Mouse (Mus musculus): ENCODE measurements around the gene Rbm34. TPM values are rescaled to one million over a fixed set of nuclear protein-coding genes. Genes with fewer than 3 reads are reported as not detected.

Gene Rbm34
- total RNA-seq, 2 experiments from 2014 or later = 3.1 to 3.4 TPM

GRCm38 (mm10) chr8:126901049-126901448 lies 69.8 kb downstream of the Rbm34 start:
- intact Hi-C loops (cut with DNase I) = no loop called here
- no peak for DNase-seq

Other genes starting within 250 kb of the Rbm34 start
- 10 to 100 TPM; 81.7 to 91.3 TPM for gene Tomm20, start 25.2 kb downstream of the Rbm34 start, total RNA-seq (2021)
- gene Pard3, start 92.8 kb upstream of the Rbm34 start, total RNA-seq (2021) = 10 to 100 TPM; 30.9 to 33.5 TPM